Mouse (Mus musculus) G1E (cell line): ENCODE results near the gene Mmp24.

Experiments
- CTCF ChIP-seq: IDR thresholded peaks from 2 replicates; pipeline ENCODE4 v1.5.1; 2012; ENCODE audit warnings: low read depth, low read length, inconsistent platforms, mixed read lengths
- GATA1 ChIP-seq: IDR thresholded peaks from 2 replicates; pipeline ENCODE4 v1.6.1; 2012; ENCODE audit warnings: borderline replicate concordance, low read length, inconsistent platforms, mixed read lengths
- POLR2AphosphoS5 ChIP-seq: IDR thresholded peaks from 2 replicates; pipeline ENCODE4 v1.6.1; 2012; ENCODE audit warnings: low read depth, low read length, inconsistent platforms; ENCODE audit not compliant: insufficient replicate concordance
- TAL1 ChIP-seq: conservative IDR thresholded peaks from 2 replicates; pipeline ENCODE4 v1.6.1; 2012; ENCODE audit warnings: low read depth, low read length, inconsistent platforms, mixed read lengths

- TF ChIP-seq GATA1 = no peak
- no peak for TF ChIP-seq CTCF
- no peak for TF ChIP-seq TAL1
- TF ChIP-seq POLR2AphosphoS5 = no peak
Measured at GRCm38 (mm10) chr2:155814829-155815228, 39.7 kb downstream of the Mmp24 start.
